Mouse (Mus musculus): ENCODE measurements around the gene Hist1h2ao.
"Not testable (repeated sequence)": the region's sequence is repeated elsewhere in the genome, so short reads cannot be mapped to it uniquely, and the experiment has no call there.

Hist1h2ao gene

GRCm38 (mm10) chr13:21810073-21810472 is at the start of gene Hist1h2ao, which contains the start of gene Hist1h2bq:
TSS of gene Hist1h2ao (plus strand) at chr13:21810465.
TSS of gene Hist1h2bq (minus strand) at chr13:21810197.
- not testable (repeated sequence) for DNase-seq

- DNase-seq, result peak; percentile 77 to 82
These were observed 31.2 kb upstream of the Hist1h2ao start for GRCm38 (mm10) chr13:21778814-21779766.

- peak; percentile 70 to 71 for DNase-seq
These were observed 30.2 kb upstream of the Hist1h2ao start, which contains the start of gene Hist1h1b for GRCm38 (mm10) chr13:21779767-21780731. TSS of gene Hist1h1b (minus strand) at chr13:21780625.

DNA sequence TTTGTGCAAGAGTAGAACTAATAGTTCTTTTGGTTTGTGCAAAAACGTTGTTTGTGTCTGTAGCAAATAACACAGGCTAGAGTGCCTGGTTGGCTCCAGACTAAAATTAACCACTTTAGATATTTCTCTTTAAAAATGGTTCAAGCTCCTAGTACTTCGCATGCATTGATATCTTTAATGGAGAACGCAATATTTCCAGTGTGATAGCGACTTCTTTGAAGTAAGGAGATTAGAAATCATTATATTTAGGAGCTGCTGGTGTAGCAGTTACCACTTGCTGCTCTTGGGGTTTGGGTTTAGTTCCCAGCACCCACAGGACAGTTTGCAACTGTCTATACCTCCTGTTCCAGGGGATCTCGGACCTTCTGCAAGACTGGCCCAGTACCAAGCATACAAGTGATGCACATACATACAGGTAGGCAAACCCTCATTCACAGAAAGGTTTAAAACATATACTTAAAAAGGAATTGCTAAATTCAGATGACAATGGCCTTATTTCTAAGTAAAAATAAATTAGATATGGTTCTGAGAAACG is 29.2 kb upstream of the Hist1h2ao start:
- no peak for DNase-seq

GRCm38 (mm10) chr13:21781639-21782038 is 28.6 kb upstream of the Hist1h2ao start:
- DNase-seq, result no peak

DNA sequence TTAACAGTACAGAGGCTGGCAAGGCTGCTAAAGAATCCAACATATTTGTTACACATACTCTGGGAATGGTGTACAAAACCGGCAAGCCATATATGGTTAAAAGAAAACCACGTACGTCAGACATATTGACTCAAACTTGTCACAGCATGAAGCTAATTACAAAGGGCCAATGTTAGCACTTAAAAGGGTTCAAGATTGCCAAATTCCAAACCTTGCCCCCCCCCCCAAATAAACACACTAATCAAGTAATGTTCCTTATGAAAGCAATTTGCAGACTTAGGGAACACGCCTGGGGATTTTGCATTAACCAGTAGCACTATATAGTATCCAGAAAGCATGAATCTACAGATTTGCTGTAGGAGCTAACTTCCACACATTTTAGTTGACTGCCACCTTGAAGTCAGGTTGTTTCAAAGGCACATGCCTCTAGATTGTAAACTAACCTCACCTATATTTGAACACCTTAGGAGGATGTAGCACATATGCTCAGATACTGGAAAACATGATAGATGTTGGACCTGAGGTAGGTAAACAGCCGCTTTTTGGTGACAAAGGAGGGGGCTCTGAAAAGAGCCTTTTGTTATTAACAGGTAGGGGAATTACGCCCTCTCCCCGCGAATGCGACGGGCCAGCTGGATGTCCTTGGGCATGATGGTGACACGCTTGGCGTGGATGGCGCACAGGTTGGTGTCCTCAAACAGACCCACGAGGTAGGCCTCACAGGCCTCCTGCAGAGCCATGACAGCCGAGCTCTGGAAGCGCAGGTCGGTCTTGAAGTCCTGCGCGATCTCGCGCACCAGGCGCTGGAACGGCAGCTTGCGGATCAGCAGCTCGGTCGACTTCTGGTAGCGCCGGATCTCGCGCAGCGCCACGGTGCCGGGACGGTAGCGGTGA is 27.7 kb upstream of the Hist1h2ao start:
- peak; percentile 35 to 42 for DNase-seq

DNA sequence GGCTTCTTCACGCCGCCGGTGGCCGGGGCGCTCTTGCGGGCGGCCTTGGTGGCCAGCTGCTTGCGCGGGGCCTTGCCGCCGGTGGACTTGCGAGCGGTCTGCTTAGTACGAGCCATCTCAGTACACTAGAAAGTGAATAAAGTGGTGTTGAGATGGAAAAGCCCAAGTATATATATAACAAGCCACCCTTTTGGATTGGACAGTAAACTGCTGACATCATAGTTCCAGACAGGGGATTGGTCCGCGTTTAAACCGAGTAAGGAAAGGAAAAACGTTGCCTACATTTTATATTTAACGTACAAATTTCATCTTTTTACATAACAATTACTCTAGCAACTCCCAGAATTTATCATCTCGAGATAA is 27.0 kb upstream of the Hist1h2ao start, which contains the start of gene Hist1h3i:
Hist1h3i (minus strand) TSS at position 116 of the 363 bp plus-strand sequence.
- peak; percentile 67 to 79 for DNase-seq

DNA sequence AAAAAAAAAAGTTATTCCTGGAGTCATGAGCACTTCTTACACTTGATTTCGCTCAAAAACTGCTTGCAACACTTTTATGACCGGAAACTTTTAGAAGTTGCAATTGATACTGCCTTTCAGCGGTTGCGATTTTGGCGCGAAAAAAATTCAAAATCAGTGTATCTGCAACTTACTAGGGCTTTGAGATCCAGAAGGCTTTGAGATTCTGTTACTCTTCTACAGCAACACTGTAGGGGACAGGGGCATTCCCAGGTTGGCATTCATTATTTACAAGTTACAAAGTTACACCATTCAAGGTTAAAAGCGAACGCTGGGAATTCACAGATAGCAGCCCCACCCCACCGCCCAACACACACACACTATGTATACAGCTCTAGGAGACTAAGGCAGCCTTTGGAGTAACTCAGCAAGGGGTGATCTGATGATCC is 26.5 kb upstream of the Hist1h2ao start:
- peak; percentile 43 to 55 for DNase-seq

GRCm38 (mm10) chr13:21784311-21784710 is 26.0 kb upstream of the Hist1h2ao start:
- no peak for DNase-seq

DNA sequence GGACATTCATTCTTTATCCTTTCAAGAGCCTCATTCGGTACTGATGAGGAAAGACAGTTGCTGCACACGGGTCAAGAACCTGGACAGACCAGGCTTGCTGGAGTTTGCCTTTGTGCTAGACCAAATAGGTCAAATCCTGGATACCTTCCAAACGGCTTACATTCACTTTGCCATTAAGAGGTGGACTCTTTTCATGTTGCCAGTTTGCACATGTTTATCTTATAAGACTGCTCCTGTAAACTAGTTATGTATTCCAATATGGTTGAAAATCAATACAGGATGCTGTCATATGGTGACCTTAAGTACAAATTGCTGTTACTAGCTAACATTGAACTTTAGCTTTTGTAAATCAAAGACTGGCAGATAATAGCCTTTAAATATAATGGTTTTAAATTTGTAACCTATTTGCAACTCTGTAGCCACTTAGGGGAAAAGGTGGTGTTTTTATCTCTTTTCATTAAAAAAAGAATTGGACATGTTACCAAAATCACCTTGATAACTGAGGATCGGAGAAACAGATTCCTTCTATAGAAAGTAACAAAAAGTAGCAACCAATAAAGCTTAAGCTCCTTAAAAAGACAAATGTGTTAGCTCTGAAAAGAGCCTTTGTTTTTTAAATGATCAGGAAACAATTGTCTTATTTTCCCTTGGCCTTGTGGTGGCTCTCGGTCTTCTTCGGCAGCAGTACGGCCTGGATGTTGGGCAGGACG is 23.9 kb upstream of the Hist1h2ao start:
- peak in 1 of 2 experiments; percentile 42 for DNase-seq

GRCm38 (mm10) chr13:21786899-21787629 is 23.2 kb upstream of the Hist1h2ao start, which contains the start of the genes Hist1h2an and Hist1h2bp:
TSS of gene Hist1h2an (minus strand) at chr13:21787218.
TSS of gene Hist1h2bp (plus strand) at chr13:21787461.
- peak; percentile 94 to 97 for DNase-seq

DNA sequence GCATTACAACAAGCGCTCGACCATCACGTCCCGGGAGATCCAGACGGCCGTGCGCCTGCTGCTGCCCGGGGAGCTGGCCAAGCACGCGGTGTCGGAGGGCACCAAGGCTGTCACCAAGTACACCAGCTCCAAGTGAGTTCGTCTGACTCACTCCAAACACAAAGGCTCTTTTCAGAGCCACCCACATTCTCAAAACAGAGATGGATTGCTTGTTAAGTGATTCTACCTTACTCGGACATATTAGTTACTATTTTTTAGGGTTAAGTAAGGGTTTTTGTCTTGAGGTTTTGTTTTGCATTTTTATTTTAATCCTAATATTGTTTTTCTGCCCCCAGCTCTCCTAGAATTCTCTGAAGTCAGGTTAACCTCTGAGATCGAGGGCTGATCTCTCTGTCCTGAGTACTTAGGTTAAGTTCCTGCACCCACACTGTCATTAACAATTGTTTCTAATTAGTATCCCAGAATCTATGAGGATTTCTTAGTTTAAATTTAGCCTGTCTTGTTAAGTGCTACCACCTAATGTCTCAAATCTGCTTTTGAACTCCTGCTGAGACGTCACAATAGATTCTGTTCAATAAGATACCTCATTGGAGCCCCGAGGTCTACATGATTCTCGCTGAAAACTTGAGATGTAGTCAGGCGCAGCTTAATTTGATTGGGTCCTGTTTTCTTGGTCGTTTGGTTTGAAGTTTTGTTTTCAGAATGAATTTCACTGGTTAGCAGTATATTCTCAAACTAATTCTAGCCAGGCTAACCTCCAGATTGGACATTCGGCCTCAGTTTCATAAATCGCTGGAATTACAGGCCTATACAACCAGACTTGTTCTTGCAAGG is 22.3 kb upstream of the Hist1h2ao start:
- DNase-seq, result no peak

GRCm38 (mm10) chr13:21789925-21790324 is 20.3 kb upstream of the Hist1h2ao start:
- DNase-seq, result no peak

- peak in 1 of 2 experiments; percentile 32 for DNase-seq
These were observed 19.5 kb upstream of the Hist1h2ao start for GRCm38 (mm10) chr13:21790601-21791283.

GRCm38 (mm10) chr13:21795584-21795983 is 14.7 kb upstream of the Hist1h2ao start:
- no peak for DNase-seq

DNA sequence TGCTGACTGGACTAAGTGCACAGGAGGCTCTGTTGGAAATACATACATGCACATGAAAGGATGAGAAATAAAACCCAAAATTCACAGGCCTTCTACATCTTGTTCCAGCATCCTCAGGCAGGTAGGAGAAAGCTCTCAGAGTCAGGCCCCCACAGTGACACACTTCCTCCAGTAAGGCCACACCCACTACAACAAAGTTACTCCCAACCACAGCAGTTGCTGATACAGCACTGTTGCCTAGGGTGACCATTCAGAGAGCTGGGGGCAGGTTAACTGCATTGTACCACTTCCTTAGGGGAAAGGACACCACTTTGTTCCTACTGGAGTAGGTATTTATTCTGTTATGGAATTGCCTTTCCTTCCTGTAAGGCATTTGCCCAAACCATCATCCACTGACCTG is 13.1 kb upstream of the Hist1h2ao start:
- DNase-seq, result not testable (repeated sequence)

GRCm38 (mm10) chr13:21803058-21803457 is 7.2 kb upstream of the Hist1h2ao start:
- not testable (repeated sequence) for DNase-seq

DNA sequence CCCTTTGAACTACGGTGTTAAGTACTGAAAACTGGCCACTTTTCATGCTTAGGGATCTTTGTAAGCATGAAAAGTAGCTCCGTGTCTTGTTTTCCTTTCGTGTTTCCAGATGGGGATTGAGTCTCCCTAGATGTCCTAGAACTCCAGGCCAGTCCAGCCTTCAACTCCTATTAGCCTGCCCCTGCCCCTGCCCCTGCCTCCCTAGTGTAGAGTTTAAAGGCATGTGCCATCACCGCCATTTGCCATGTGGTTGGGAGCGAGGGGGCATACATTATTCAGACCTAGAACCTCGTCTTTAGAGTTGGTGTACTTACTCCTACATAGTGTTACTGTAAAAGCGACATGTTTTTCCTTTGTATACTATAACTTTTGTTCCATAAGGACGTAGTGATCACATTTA is 809 bp downstream of the Hist1h2ao start:
- DNase-seq, result not testable (repeated sequence)
